Mouse (Mus musculus): Measurements from ENCODE around the gene Ccdc125. TPM values are rescaled to one million over a fixed set of nuclear protein-coding genes. Genes with fewer than 3 reads are reported as not detected.

Ccdc125 gene
- total and polyA plus RNA-seq, 3 experiments, result 0.13 to 0.59 TPM; not detected in 1

- H3K36me3 ChIP-seq (replicated peaks in 1 of 2; ENCODE audit: control insufficient read depth in 1 of 2, insufficient read depth in 1 of 2, low read length in 1 of 2), result peaks cover 37 to 68% of the 10 kb centered on the region in 2 experiments
- dilution Hi-C loops (cut with MboI; ENCODE audit: extremely low pct_ligation_motif_present, extremely low pct_unique_long_range_greater_than_20kb, low sequenced_read_pairs) (no loop called here), in situ Hi-C loops (cut with MboI; ENCODE audit: low pct_ligation_motif_present, low pct_unique_long_range_greater_than_20kb, low sequenced_read_pairs) (no loop called here)
- H3K9ac ChIP-seq (ENCODE audit: insufficient read depth, low read depth), result no peak overlapping the region
- H3K4me3 ChIP-seq (replicated peaks in 1 of 3; ENCODE audit: low read depth in 2 of 3, low read length in 2 of 3, poor library complexity in 1 of 3), result no peak overlapping the region
- H3K27me3 ChIP-seq (replicated peaks), result no peaks in the 10 kb centered on the region
- no peak for DNase-seq (ENCODE audit: extremely low read depth)
- no peak for TF ChIP-seq SMC3 (IDR thresholded peaks at IDR 0.05; ENCODE audit: low read depth, low read length)
- TF ChIP-seq RAD21 (IDR thresholded peaks at IDR 0.05; ENCODE audit: low read depth, low read length), result no peak
- no peak for TF ChIP-seq NELFE (IDR thresholded peaks at IDR 0.05; ENCODE audit: low read depth, low read length)
- TF ChIP-seq MYC (IDR thresholded peaks at IDR 0.05; ENCODE audit: low read depth, low read length), result no peak
- no peak for TF ChIP-seq ZC3H11A (IDR thresholded peaks at IDR 0.05; ENCODE audit: low read depth, low read length)
- TF ChIP-seq MAX (IDR thresholded peaks at IDR 0.05; ENCODE audit: low read length), result no peak
- no peak for TF ChIP-seq UBTF (IDR thresholded peaks at IDR 0.05; ENCODE audit: low read depth, low read length)
- no peak for TF ChIP-seq EP300 (IDR thresholded peaks at IDR 0.05; ENCODE audit: low read length)
- no peak for TF ChIP-seq MXI1 (IDR thresholded peaks at IDR 0.05; ENCODE audit: low read depth, low read length)
- no peak for TF ChIP-seq MAZ (IDR thresholded peaks at IDR 0.05; ENCODE audit: low read depth, low read length)
- no peak for TF ChIP-seq TBP (conservative IDR thresholded peaks at IDR 0.05; ENCODE audit: low read depth, low read length)
- TF ChIP-seq RCOR1 (conservative IDR thresholded peaks at IDR 0.05; ENCODE audit: low read depth, low read length), result no peak
- TF ChIP-seq ETS1 (conservative IDR thresholded peaks at IDR 0.05; ENCODE audit: low read depth, low read length), result no peak
- TF ChIP-seq GABPA (IDR thresholded peaks at IDR 0.05; ENCODE audit: insufficient replicate concordance, low read depth, low read length), result no peak
- no peak overlapping the region for H3K4me2 ChIP-seq (ENCODE audit: insufficient read depth, low read depth, poor library complexity, severe bottlenecking)
- H3K4me1 ChIP-seq (ENCODE audit: control insufficient read depth in 1 of 2, insufficient read depth in 2 of 2), result no peaks in the 10 kb centered on the region
- H3K27ac ChIP-seq (ENCODE audit: insufficient read depth, low read depth), result no peak overlapping the region
- H3K79me2 ChIP-seq (replicated peaks; ENCODE audit: control insufficient read depth, extremely low read depth, insufficient read depth, poor library complexity, severe bottlenecking), result no peaks in the 10 kb centered on the region
- no peaks in the 10 kb centered on the region for H3K9me3 ChIP-seq (replicated peaks; ENCODE audit: low read length)
Measured at GRCm38 (mm10) chr13:100634106-100634691, 35.3 kb upstream of the Ccdc125 start.

GRCm38 (mm10) chr13:100642471-100643209, 26.9 kb upstream of the Ccdc125 start:
- Histone ChIP-seq H3K36me3 (replicated peaks in 1 of 2; ENCODE audit: control insufficient read depth in 1 of 2, insufficient read depth in 1 of 2, low read length in 1 of 2) (peaks cover 40 to 66% of the 10 kb centered on the region in 2 experiments), H3K9me3 (replicated peaks; ENCODE audit: low read length) (no peaks in the 10 kb centered on the region), H3K27me3 (replicated peaks) (no peaks in the 10 kb centered on the region), H3K9ac (ENCODE audit: insufficient read depth, low read depth) (no peak overlapping the region), H3K79me2 (replicated peaks; ENCODE audit: control insufficient read depth, extremely low read depth, insufficient read depth, poor library complexity, severe bottlenecking) (no peaks in the 10 kb centered on the region; the same call in none of the 2 replicates), H3K4me3 (replicated peaks in 1 of 3; ENCODE audit: low read depth in 2 of 3, low read length in 2 of 3, poor library complexity in 1 of 3) (no peak overlapping the region), H3K27ac (ENCODE audit: insufficient read depth, low read depth) (peak overlapping the region; percentile 84), H3K4me2 (ENCODE audit: insufficient read depth, low read depth, poor library complexity, severe bottlenecking) (peak overlapping the region; percentile 67; the same call in 1 of the 2 replicates), H3K4me1 (ENCODE audit: control insufficient read depth in 1 of 2, insufficient read depth in 2 of 2) (peaks cover 4 to 34% of the 10 kb centered on the region in 2 experiments; a peak in 3 of 4 replicates)
- TF ChIP-seq EP300 (IDR thresholded peaks at IDR 0.05; ENCODE audit: low read length) (peak; percentile 81), JUN (IDR thresholded peaks at IDR 0.05; ENCODE audit: insufficient read depth, low read depth, low read length) (no peak), ETS1 (conservative IDR thresholded peaks at IDR 0.05; ENCODE audit: low read depth, low read length) (0 out of 2 replicates have a peak, but pooled peaks have one; percentile 7), MEF2A (IDR thresholded peaks at IDR 0.05; ENCODE audit: borderline replicate concordance, low read depth, low read length) (peak; percentile 71; the same call in 1 of the 2 replicates), JUND (conservative IDR thresholded peaks at IDR 0.05; ENCODE audit: low read depth, low read length) (no peak), SMC3 (IDR thresholded peaks at IDR 0.05; ENCODE audit: low read depth, low read length) (no peak), ZC3H11A (IDR thresholded peaks at IDR 0.05; ENCODE audit: low read depth, low read length) (no peak), USF2 (conservative IDR thresholded peaks at IDR 0.05; ENCODE audit: low read depth, low read length) (no peak), ZNF384 (IDR thresholded peaks at IDR 0.05; ENCODE audit: low read depth, low read length) (peak; percentile 95), IRF4 (IDR thresholded peaks at IDR 0.05; ENCODE audit: low read depth, low read length) (peak; percentile 66), MYC (IDR thresholded peaks at IDR 0.05; ENCODE audit: low read depth, low read length) (peak; percentile 23; the same call in 1 of the 2 replicates), CTCF (conservative IDR thresholded peaks at IDR 0.05 in 1 of 2, IDR thresholded peaks at IDR 0.05 in 1 of 2; ENCODE audit: low read depth in 2 of 2, low read length in 2 of 2) (peak in 1 of 2 experiments; percentile 46; a peak in 2 of 4 replicates)
- in situ Hi-C loops (cut with MboI; ENCODE audit: low pct_ligation_motif_present, low pct_unique_long_range_greater_than_20kb, low sequenced_read_pairs), result no loop called here
- peak; percentile 56 for DNase-seq (ENCODE audit: extremely low read depth)
- dilution Hi-C loops (cut with MboI; ENCODE audit: extremely low pct_ligation_motif_present, extremely low pct_unique_long_range_greater_than_20kb, low sequenced_read_pairs), result no loop called here

Data from CH12.LX (cell line).